Mouse (Mus musculus) left cerebral cortex, postnatal 14 days (tissue): ENCODE measurements at regions not wholly inside any gene's neighbourhood (a gene's known extent, or its start where the extent isn't known, plus 50 kb on each side); places are given as distances from the start of the nearest gene placed in this dataset.

Experiments used
- DNase-seq, 2 experiments: peaks; one replicate each; pipeline ENCODE4 v3.0.0; 2021 to 2022; ENCODE audit warnings: low spot score in 2 of 2, mixed read lengths in 1 of 2
- intact Hi-C: fragments of 180-260 bp; cut with DNase I; formaldehyde crosslinking; loops from one replicate; pipeline ENCODE4 v1.15.1; 2025

DNA sequence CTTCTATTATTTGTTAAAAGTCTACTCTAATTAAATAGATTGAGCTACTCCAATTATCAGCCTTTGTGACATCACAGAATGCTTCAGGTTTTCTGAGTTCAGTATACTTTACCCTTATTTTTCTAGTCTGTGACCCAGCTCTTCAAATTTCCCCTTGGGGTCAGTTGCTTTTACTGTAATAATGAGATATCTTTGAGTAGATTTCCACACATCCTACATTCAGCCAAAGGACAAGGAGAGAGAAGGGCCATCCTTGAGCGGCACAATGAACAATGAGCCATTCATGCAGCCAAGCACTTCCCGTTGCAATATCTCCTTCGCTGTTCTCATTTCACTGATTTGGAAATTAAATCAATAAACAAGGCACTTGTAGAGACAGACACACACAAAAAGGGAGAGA lies 113.6 kb downstream of the Avpr1a start:
- DNase-seq: no peak
- intact Hi-C loops: no loop called here

GRCm38 (mm10) chr10:122562542-122562941 lies 114.2 kb downstream of the Avpr1a start:
- no peak for DNase-seq
- intact Hi-C loops: no loop called here

- no peak for DNase-seq
- intact Hi-C loops: no loop called here
These were observed 114.6 kb upstream of the Ppm1h start for GRCm38 (mm10) chr10:122563973-122564372.

GRCm38 (mm10) chr10:122564473-122564872 lies 114.1 kb upstream of the Ppm1h start:
- intact Hi-C loops: no loop called here
- DNase-seq: no peak

DNA sequence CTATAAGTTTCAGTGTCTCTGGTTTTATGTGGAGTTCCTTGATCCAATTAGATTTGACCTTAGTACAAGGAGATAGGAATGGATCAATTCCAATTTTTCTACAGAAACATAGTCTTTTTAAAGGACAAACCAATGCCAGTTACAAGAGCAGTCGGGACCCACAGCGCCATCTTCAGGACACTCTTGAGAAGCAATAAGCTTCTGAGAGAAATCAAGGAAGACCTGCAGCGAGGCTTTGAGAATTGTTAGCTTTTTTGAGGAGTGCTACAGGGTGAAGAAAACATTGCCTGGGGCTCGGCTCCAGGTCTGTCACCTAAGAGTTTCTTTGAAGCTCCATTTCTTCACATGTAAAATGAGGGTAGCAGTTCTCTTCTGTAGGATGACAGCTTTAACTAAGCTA lies 112.0 kb upstream of the Ppm1h start:
- no peak for DNase-seq
- intact Hi-C loops: no loop called here

- DNase-seq: peak in 1 of 2 experiments; percentile 33
- intact Hi-C loops: no loop called here
These were observed 108.9 kb upstream of the Ppm1h start for GRCm38 (mm10) chr10:122569546-122570202.

- intact Hi-C loops: no loop called here
- no peak for DNase-seq
These were observed 107.5 kb upstream of the Ppm1h start for GRCm38 (mm10) chr10:122570909-122571551.

DNA sequence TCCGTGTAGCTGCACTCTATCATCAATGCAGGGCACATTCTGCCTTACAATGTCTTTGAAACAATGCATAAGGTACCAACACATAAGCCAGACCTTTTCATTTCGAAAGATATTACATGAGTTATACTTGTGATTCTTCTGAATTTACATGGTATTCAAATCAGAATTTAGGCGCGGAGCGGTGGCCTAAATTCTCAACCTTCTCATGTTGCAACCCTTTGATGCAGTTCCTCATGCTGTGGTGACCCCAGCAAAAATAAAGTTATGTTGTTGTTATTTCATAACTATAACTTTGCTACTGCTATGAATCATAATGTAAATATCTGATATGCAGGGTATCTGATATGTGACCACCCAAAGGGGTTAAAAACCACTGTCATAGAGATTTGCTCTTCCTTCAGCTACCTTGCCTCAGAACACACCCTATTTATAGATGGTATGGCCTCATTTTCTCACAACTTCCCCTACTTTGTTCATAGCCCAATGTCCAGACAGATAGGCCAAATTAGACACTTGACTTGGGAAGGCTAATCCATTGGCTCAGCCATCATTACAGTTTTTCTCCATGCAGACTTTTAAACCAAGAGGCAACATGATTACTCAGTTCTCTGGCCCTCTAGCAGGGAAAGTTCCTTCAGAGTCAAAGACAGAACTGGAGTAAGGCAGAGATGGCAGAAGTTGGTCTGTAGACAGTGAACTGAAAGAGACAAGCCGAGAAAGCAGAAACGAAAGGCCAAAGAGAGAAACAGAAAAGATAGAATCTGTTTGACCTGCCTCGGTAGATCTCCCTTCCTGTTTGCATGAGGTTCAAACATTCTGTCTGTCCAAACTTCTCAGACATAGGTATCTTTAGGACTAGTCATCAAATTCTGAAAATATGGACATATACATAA lies 102.1 kb upstream of the Ppm1h start:
- intact Hi-C loops: no loop called here
- DNase-seq: no peak

GRCm38 (mm10) chr10:122578209-122579001 lies 100.2 kb upstream of the Ppm1h start:
- intact Hi-C loops: no loop called here
- DNase-seq: no peak

- no peak for DNase-seq
- intact Hi-C loops: no loop called here
These were observed 97.5 kb upstream of the Ppm1h start for GRCm38 (mm10) chr10:122581096-122581495.

DNA sequence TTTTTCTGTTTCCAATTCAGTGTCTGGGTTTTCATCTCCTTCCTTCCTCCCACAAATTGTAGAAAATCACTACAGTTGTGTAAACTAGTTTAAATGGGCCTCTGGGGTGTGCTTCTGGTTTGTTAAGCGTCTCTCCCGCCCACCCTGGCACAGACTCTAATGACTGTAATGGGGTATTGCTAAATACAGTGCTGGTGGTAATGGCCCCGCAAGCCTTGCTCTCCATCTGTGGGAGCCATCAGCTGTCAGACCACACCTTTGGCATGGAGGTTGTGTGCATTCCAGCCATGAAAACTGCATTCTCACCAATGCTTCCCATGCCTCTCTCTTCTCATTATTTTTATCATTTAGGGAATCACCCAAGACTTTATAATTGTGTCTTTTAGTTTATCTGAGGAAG lies 91.0 kb upstream of the Ppm1h start:
- intact Hi-C loops: no loop called here
- DNase-seq: no peak

DNA sequence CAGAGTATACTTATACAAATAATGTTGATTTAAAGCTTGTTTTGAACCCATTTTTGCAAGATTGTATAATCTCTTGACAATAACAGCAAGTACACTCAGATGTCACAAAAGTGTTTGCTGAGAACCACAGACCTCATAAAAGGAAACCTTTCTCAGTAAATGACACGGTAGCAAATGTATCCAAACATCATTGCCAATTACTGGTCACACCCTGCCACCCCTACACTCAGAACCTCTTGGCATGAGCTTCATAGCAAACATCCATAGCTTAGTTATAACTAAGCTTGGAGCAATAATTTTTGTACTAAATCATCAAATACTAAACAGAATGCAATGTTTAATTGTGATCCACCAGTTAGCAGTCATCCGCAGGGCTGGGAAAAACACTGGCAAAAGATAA lies 79.1 kb upstream of the Ppm1h start:
- intact Hi-C loops: no loop called here
- DNase-seq: no peak

GRCm38 (mm10) chr10:122602394-122602793 lies 76.2 kb upstream of the Ppm1h start:
- intact Hi-C loops: no loop called here
- peak in 1 of 2 experiments; percentile 22 for DNase-seq

DNA sequence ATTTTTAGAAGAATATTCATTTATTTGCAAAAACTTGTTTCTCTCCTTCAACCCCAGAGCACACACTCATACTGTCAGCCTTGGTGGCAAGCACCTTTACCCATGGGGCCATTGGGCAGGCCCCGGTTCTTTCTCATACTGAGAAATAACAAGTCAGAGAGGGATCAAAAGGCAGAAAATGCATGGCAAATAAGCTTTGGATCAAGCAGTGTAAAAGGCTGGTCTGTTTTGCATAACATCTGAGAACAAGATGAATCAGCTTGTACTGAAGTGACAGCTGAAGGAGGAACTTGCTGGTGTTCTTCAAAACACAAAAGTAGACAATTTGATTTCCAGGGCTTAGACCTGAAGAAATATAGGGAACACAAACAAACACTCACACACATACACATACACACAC lies 74.6 kb upstream of the Ppm1h start:
- intact Hi-C loops: no loop called here
- DNase-seq: no peak

DNA sequence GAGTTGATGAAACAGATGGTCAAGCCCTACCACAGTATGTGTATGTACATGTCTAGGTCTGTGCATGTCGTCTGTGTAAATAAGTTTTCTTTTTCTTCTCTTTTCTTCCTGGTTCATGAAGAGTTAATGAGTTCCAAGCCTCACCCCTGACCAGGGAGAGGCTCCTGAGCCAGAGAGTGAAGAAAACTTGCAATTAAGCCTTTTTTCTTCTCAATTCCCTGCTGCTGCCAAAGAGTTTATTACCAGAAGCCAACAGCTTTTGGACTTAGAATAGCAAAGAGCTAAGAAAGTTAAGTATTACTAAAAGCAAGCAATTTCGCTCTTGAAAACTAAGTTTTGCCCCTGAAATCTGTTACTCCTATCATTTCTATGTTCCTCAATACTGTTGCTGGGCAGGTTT lies 65.3 kb upstream of the Ppm1h start:
- no peak for DNase-seq
- intact Hi-C loops: no loop called here

GRCm38 (mm10) chr10:122613891-122614290 lies 64.7 kb upstream of the Ppm1h start:
- intact Hi-C loops: no loop called here
- DNase-seq: no peak

DNA sequence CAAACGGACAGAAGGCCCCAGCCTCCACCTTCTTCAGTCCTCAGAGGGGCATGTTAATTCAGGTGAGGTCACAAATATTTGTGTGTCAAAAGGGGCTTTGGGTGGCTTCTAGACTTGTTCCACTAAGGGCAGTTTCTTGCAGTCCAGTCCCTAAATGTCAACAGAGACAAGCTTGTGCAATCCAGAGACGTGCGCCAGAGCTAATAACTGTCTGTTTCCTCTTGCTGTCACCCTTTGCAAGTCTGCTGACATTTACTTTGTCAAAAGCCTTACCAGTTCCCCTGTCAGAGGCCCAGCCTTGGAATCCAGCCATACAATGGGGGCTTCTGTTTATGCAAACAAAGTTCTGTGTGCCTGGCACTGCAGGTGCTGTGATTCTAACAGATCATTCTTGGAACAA lies 63.8 kb upstream of the Ppm1h start:
- no peak for DNase-seq

GRCm38 (mm10) chr10:122615658-122616057 lies 62.9 kb upstream of the Ppm1h start:
- intact Hi-C loops: no loop called here
- no peak for DNase-seq

More for the DNA sequence above, 63.8 kb upstream of the Ppm1h start:
- intact Hi-C loops: no loop called here

DNA sequence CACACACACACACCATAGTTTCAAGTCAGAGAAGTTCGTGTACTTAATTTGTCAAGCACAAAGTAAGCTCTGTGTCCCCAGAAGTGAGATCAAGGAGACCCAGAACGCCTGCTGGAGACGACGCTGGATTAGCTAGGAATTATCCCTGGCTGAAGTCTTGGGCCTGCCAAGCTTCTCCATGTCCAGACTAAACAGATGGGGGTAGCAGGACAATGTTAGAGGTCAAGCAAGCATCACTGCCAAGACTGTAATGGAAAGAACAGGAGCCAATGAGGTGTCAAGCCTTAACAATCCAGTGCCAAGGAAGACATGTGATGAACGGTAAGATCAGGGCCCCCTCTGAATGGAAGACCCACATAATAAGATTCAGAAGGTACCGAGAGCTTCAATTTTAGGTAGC lies 62.2 kb upstream of the Ppm1h start:
- DNase-seq: no peak
- intact Hi-C loops: no loop called here

DNA sequence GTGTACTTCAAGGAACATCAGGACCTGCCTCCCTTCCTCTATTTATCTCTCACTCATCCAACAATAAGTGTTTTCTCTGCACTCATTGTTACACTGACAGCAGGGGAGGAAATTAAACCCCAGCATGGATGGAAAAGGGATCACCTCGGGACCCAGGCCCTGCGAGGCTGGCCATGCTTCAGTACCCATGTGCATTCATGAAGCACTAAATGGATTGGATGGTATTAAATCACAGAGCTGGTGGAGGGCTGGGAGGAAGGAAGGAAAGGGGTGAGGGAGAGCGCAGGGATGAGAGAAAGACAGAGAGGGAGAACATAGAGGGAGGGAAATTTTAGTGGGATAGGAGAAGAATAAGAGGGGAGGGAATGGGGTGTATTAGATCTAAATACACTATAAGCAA lies 59.7 kb upstream of the Ppm1h start:
- intact Hi-C loops: no loop called here
- DNase-seq: no peak
